Mouse (Mus musculus) G1E (cell line): ENCODE data around the gene Rps11.

Experiments
- CTCF ChIP-seq: IDR thresholded peaks from 2 replicates; pipeline ENCODE4 v1.5.1; 2012; ENCODE audit warnings: low read depth, low read length, inconsistent platforms, mixed read lengths
- GATA1 ChIP-seq: IDR thresholded peaks from 2 replicates; pipeline ENCODE4 v1.6.1; 2012; ENCODE audit warnings: borderline replicate concordance, low read length, inconsistent platforms, mixed read lengths
- GATA2 ChIP-seq: IDR thresholded peaks from 2 replicates; pipeline ENCODE4 v1.6.1; 2012; ENCODE audit warnings: low read depth, low read length, inconsistent platforms, borderline replicate concordance
- POLR2AphosphoS5 ChIP-seq: IDR thresholded peaks from 2 replicates; pipeline ENCODE4 v1.6.1; 2012; ENCODE audit warnings: low read depth, low read length, inconsistent platforms; ENCODE audit not compliant: insufficient replicate concordance
- TAL1 ChIP-seq: conservative IDR thresholded peaks from 2 replicates; pipeline ENCODE4 v1.6.1; 2012; ENCODE audit warnings: low read depth, low read length, inconsistent platforms, mixed read lengths

DNA sequence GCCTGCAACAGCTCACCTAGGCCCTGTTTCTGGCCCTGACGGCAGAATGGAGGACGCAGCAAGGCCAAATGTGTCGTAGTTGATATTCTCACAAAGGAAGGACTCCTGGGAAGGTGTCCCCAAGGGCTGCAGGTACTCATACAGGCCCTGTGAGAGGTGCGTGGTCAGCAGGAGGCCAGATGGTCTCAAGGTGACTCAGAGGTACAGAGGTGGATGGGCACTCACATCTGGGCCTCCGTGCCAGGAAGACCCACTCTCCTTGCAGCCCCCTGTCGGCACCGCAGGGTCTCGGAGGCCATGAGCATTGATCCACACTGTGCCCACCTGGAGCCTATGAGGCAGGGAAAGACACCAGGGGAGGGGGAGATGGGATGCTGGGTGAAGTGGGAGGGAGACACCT is 21.2 kb upstream of the Rps11 start:
- TF ChIP-seq CTCF (no peak), GATA1 (no peak), GATA2 (no peak), POLR2AphosphoS5 (no peak), TAL1 (no peak)
